Comparison of ENCODE assay signal across 8 mouse cellular contexts in genomic region chr15:102101672-102102541, GRCm38 (mm10). TPM values are rescaled to one million over a fixed set of nuclear protein-coding genes. Genes with fewer than 3 reads are reported as not detected.
DNase-seq lines count a peak whose midpoint lies in the region; ATAC-seq lines count a peak whose summit lies in the region.

No protein-coding gene starts in this region.

- no peaks in the 10 kb centered on the region for H3K9me3 ChIP-seq in forebrain, embryonic 13.5 days (replicated peaks)
- no peaks in the 10 kb centered on the region for H3K9me3 ChIP-seq in hindbrain, embryonic 14.5 days (ENCODE audit: control insufficient read depth, low read length)
- H3K9me3 ChIP-seq in liver, embryonic 12.5 days (replicated peaks): no peaks in the 10 kb centered on the region
- H3K9me3 ChIP-seq in neural tube, embryonic 15.5 days (replicated peaks): no peaks in the 10 kb centered on the region

- H3K4me1 ChIP-seq in forebrain, embryonic 13.5 days: peaks cover 68% of the 10 kb centered on the region
- peaks cover 42% of the 10 kb centered on the region for H3K4me1 ChIP-seq in hindbrain, embryonic 14.5 days (replicated peaks; ENCODE audit: control insufficient read depth, insufficient read depth, low read length)
- peaks cover 75% of the 10 kb centered on the region for H3K4me1 ChIP-seq in liver, embryonic 12.5 days
- H3K4me1 ChIP-seq in neural tube, embryonic 15.5 days: peaks cover 85% of the 10 kb centered on the region

- WGBS in forebrain, embryonic 13.5 days: 32% methylated on average over 11 of the region's 11 CpGs
- 20% methylated on average over 11 of the region's 11 CpGs for WGBS in hindbrain, embryonic 14.5 days
- WGBS in liver, embryonic 12.5 days (ENCODE audit: insufficient replicate concordance): 36% methylated on average over 11 of the region's 11 CpGs
- 38% methylated on average over 11 of the region's 11 CpGs for WGBS in neural tube, embryonic 15.5 days

- H3K36me3 ChIP-seq in forebrain, embryonic 13.5 days (ENCODE audit: poor library complexity, severe bottlenecking): peaks cover 20% of the 10 kb centered on the region
- H3K36me3 ChIP-seq in hindbrain, embryonic 14.5 days (replicated peaks; ENCODE audit: control insufficient read depth, insufficient read depth): peaks cover 13% of the 10 kb centered on the region; the same call in 1 of the 2 replicates
- H3K36me3 ChIP-seq in liver, embryonic 12.5 days: peaks cover 18% of the 10 kb centered on the region
- H3K36me3 ChIP-seq in neural tube, embryonic 15.5 days: peaks cover 10% of the 10 kb centered on the region

- peak; percentile 44 for DNase-seq in retina, postnatal 1 day
- no peak for DNase-seq in retina, embryonic 14.5 days (ENCODE audit: low spot score)
- no peak for DNase-seq in hindbrain, embryonic 14.5 days (ENCODE audit: low spot score)
- DNase-seq in urinary bladder, adult 2 months (ENCODE audit: low spot score): no peak

- peak overlapping the region; percentile 31 for H3K27ac ChIP-seq in forebrain, embryonic 13.5 days
- H3K27ac ChIP-seq in hindbrain, embryonic 14.5 days: peak overlapping the region; percentile 52
- H3K27ac ChIP-seq in liver, embryonic 12.5 days: peak overlapping the region; percentile 70
- H3K27ac ChIP-seq in neural tube, embryonic 15.5 days (replicated peaks): peak overlapping the region; percentile 81

- H3K4me2 ChIP-seq in forebrain, embryonic 13.5 days: peak overlapping the region; percentile 85; the same call in 1 of the 2 replicates
- H3K4me2 ChIP-seq in hindbrain, embryonic 14.5 days (replicated peaks): peak overlapping the region; percentile 75
- H3K4me2 ChIP-seq in liver, embryonic 12.5 days: peak overlapping the region; percentile 97
- H3K4me2 ChIP-seq in neural tube, embryonic 15.5 days: peak overlapping the region; percentile 86

- no peak overlapping the region for H3K4me3 ChIP-seq in forebrain, embryonic 13.5 days
- H3K4me3 ChIP-seq in hindbrain, embryonic 14.5 days (replicated peaks; ENCODE audit: low read length): no peak overlapping the region
- 0 out of 2 replicates have a peak overlapping the region, but pooled peaks have one; percentile 43 for H3K4me3 ChIP-seq in liver, embryonic 12.5 days
- peak overlapping the region; percentile 32; the same call in 1 of the 2 replicates for H3K4me3 ChIP-seq in neural tube, embryonic 15.5 days (replicated peaks)

- H3K9ac ChIP-seq in forebrain, embryonic 13.5 days: no peak overlapping the region
- H3K9ac ChIP-seq in hindbrain, embryonic 14.5 days: no peak overlapping the region
- peak overlapping the region; percentile 33; the same call in 1 of the 2 replicates for H3K9ac ChIP-seq in liver, embryonic 12.5 days
- H3K9ac ChIP-seq in neural tube, embryonic 15.5 days (replicated peaks): no peak overlapping the region

- ATAC-seq in forebrain, embryonic 13.5 days: no peak
- peak; percentile 38; the same call in 1 of the 2 replicates for ATAC-seq in hindbrain, embryonic 14.5 days (ENCODE audit: low FRiP score)
- no peak for ATAC-seq in liver, embryonic 12.5 days
- ATAC-seq in neural tube, embryonic 15.5 days (ENCODE audit: low FRiP score): no peak
- ATAC-seq in monocyte, adult 5-6 weeks (replicated peaks; ENCODE audit: insufficient number of reproducible peaks, low FRiP score, low TSS enrichment, poor library complexity, severe bottlenecking): no peak

- H3K27me3 ChIP-seq in forebrain, embryonic 13.5 days: peaks cover 62% of the 10 kb centered on the region
- peaks cover 23% of the 10 kb centered on the region for H3K27me3 ChIP-seq in hindbrain, embryonic 14.5 days (ENCODE audit: control insufficient read depth, insufficient read depth, low read length)
- peaks cover 80% of the 10 kb centered on the region for H3K27me3 ChIP-seq in liver, embryonic 12.5 days (replicated peaks)
- peaks cover 36% of the 10 kb centered on the region for H3K27me3 ChIP-seq in neural tube, embryonic 15.5 days (replicated peaks)

RNA-seq across cellular contexts. Expression of gene Tns2, which starts 1.7 kb away (rescaled TPM):
- polyA plus RNA-seq in forebrain, embryonic 13.5 days (2015; fragmentation: Nextera tagmentation; extraction: Ambion mirVana): 4.5 and 6.7 TPM in 2 replicates
- polyA plus RNA-seq in hindbrain, embryonic 14.5 days (2014; fragmentation: Nextera tagmentation; extraction: Ambion mirVana): 9.9 and 10.4 TPM in 2 replicates
- polyA plus RNA-seq in liver, embryonic 12.5 days (2016; fragmentation: Nextera tagmentation; extraction: Ambion mirVana): 6.4 and 9.2 TPM in 2 replicates
- polyA plus RNA-seq in neural tube, embryonic 15.5 days (2015; fragmentation: Nextera tagmentation; extraction: Ambion mirVana): 9.8 and 13.7 TPM in 2 replicates
- polyA plus RNA-seq in urinary bladder, adult 2 months (2012; rRNA removed): 69.2 and 107 TPM in 2 replicates
- total RNA-seq in monocyte, adult 5-6 weeks (2017): 5.7 TPM in 1 of 3 replicates, not detected in the others

RNA-seq across cellular contexts. Expression of gene Eif4b, which starts 28.3 kb away (rescaled TPM):
- 90.5 and 102 TPM in 2 replicates for polyA plus RNA-seq in forebrain, embryonic 13.5 days (2015; fragmentation: Nextera tagmentation; extraction: Ambion mirVana)
- polyA plus RNA-seq in hindbrain, embryonic 14.5 days (2014; fragmentation: Nextera tagmentation; extraction: Ambion mirVana): 83.6 and 93.2 TPM in 2 replicates
- polyA plus RNA-seq in liver, embryonic 12.5 days (2016; fragmentation: Nextera tagmentation; extraction: Ambion mirVana): 91.7 and 91.8 TPM in 2 replicates
- polyA plus RNA-seq in neural tube, embryonic 15.5 days (2015; fragmentation: Nextera tagmentation; extraction: Ambion mirVana): 72.6 and 87.1 TPM in 2 replicates
- 121 and 170 TPM in 2 replicates for polyA plus RNA-seq in urinary bladder, adult 2 months (2012; rRNA removed)
- 248 to 278 TPM (median 251 TPM) in 3 replicates for total RNA-seq in monocyte, adult 5-6 weeks (2017)

RNA-seq across cellular contexts. Expression of gene Spryd3, which starts 34.1 kb away (rescaled TPM):
- polyA plus RNA-seq in forebrain, embryonic 13.5 days (2015; fragmentation: Nextera tagmentation; extraction: Ambion mirVana): 21.7 and 25.4 TPM in 2 replicates
- polyA plus RNA-seq in hindbrain, embryonic 14.5 days (2014; fragmentation: Nextera tagmentation; extraction: Ambion mirVana): 54.8 and 62.4 TPM in 2 replicates
- 14.9 and 15.0 TPM in 2 replicates for polyA plus RNA-seq in liver, embryonic 12.5 days (2016; fragmentation: Nextera tagmentation; extraction: Ambion mirVana)
- 83.6 and 96.0 TPM in 2 replicates for polyA plus RNA-seq in neural tube, embryonic 15.5 days (2015; fragmentation: Nextera tagmentation; extraction: Ambion mirVana)
- 43.7 and 50.0 TPM in 2 replicates for polyA plus RNA-seq in urinary bladder, adult 2 months (2012; rRNA removed)
- total RNA-seq in monocyte, adult 5-6 weeks (2017): 49.3 to 56.3 TPM (median 49.3 TPM) in 3 replicates

RNA-seq across cellular contexts. Expression of gene Igfbp6, which starts 42.3 kb away (rescaled TPM):
- polyA plus RNA-seq in forebrain, embryonic 13.5 days (2015; fragmentation: Nextera tagmentation; extraction: Ambion mirVana): 0.37 and 0.40 TPM in 2 replicates
- polyA plus RNA-seq in hindbrain, embryonic 14.5 days (2014; fragmentation: Nextera tagmentation; extraction: Ambion mirVana): 1.8 and 1.9 TPM in 2 replicates
- polyA plus RNA-seq in liver, embryonic 12.5 days (2016; fragmentation: Nextera tagmentation; extraction: Ambion mirVana): 0.72 and 1.1 TPM in 2 replicates
- 3.2 and 3.5 TPM in 2 replicates for polyA plus RNA-seq in neural tube, embryonic 15.5 days (2015; fragmentation: Nextera tagmentation; extraction: Ambion mirVana)
- polyA plus RNA-seq in urinary bladder, adult 2 months (2012; rRNA removed): 260 TPM in 2 replicates
- 0.38 to 1.4 TPM (median 0.68 TPM) in 3 replicates for total RNA-seq in monocyte, adult 5-6 weeks (2017)

RNA-seq across cellular contexts. Expression of gene Soat2, which starts 48.4 kb away (rescaled TPM):
- polyA plus RNA-seq in forebrain, embryonic 13.5 days (2015; fragmentation: Nextera tagmentation; extraction: Ambion mirVana): 0.10 TPM in 1 of 2 replicates, not detected in the other
- polyA plus RNA-seq in hindbrain, embryonic 14.5 days (2014; fragmentation: Nextera tagmentation; extraction: Ambion mirVana): 0.13 TPM in 1 of 2 replicates, not detected in the other
- 28.3 and 29.8 TPM in 2 replicates for polyA plus RNA-seq in liver, embryonic 12.5 days (2016; fragmentation: Nextera tagmentation; extraction: Ambion mirVana)
- 0.06 and 0.68 TPM in 2 replicates for polyA plus RNA-seq in neural tube, embryonic 15.5 days (2015; fragmentation: Nextera tagmentation; extraction: Ambion mirVana)
- 0.59 and 0.89 TPM in 2 replicates for polyA plus RNA-seq in urinary bladder, adult 2 months (2012; rRNA removed)
- total RNA-seq in monocyte, adult 5-6 weeks (2017): 6.2 to 25.0 TPM (median 10.2 TPM) in 3 replicates

Comparison
In these comparisons a context has a peak if more than half of its experiments do, and no peak if none do; other contexts are left out.
1. H3K27ac ChIP-seq: peak in every context shown above with its lines; median percentile 81 in neural tube, embryonic 15.5 days; 70 in liver, embryonic 12.5 days; 52 in hindbrain, embryonic 14.5 days; 31 in forebrain, embryonic 13.5 days.
2. H3K4me3 ChIP-seq: peak in liver, embryonic 12.5 days (single experiment) and neural tube, embryonic 15.5 days (single experiment); none in forebrain, embryonic 13.5 days (single experiment) and hindbrain, embryonic 14.5 days (single experiment).
3. Peak in every context shown above with its lines, with median percentiles within 50 percentile points of each other: H3K4me2 ChIP-seq.